ENCODE assay signal across 9 mouse cellular contexts in genomic region chr11:18957097-18957804, GRCm38 (mm10).
A peak's percentile ranks its signal among the peaks of the same experiment; 100 is the strongest.
DNase-seq lines count a peak whose midpoint lies in the region; ATAC-seq and TF ChIP-seq lines count a peak whose summit lies in the region.
"Had no signal": no experiment of that assay in that cellular context is flagged by ENCODE, and none has a peak within 500 bp of the region (broad histone marks: within the 10 kb centered on the region; RNA-seq: fewer than 3 reads in every experiment).

No protein-coding gene starts in this region.

- no peaks in the 10 kb centered on the region for H3K9me3 ChIP-seq in ES-E14 (ENCODE audit: control insufficient read depth, insufficient read depth, low read depth, low read length)
- H3K9me3 ChIP-seq in heart, embryonic 15.5 days (replicated peaks): no peaks in the 10 kb centered on the region
- no peaks in the 10 kb centered on the region for H3K9me3 ChIP-seq in liver, postnatal 0 days (ENCODE audit: low read length)

- no peaks in the 10 kb centered on the region for H3K36me3 ChIP-seq in ES-E14 (ENCODE audit: control insufficient read depth, insufficient read depth, low read length, poor library complexity, severe bottlenecking)
- H3K36me3 ChIP-seq in heart, embryonic 15.5 days: no peaks in the 10 kb centered on the region
- H3K36me3 ChIP-seq in liver, postnatal 0 days (replicated peaks; ENCODE audit: insufficient read depth, low read length): no peaks in the 10 kb centered on the region

- peak overlapping the region; percentile 66 for H3K27ac ChIP-seq in ES-E14 (ENCODE audit: insufficient read depth, low read depth, low read length, poor library complexity, severe bottlenecking)
- peak overlapping the region; percentile 82 for H3K27ac ChIP-seq in heart, embryonic 15.5 days
- H3K27ac ChIP-seq in liver, postnatal 0 days (ENCODE audit: low read depth): no peak overlapping the region
- H3K27ac ChIP-seq: macrophage had no signal

- intact Hi-C loops in heart, postnatal 14 days (cut with DNase I): loop anchor here (5.0 kb wide), 2 partner anchors 55 to 80 kb away; no protein-coding TSS in a partner anchor

- in situ Hi-C loops in ES-E14 (cut with MboI; ENCODE audit: low sequenced_read_pairs in 2 of 2, unreplicated experiment in 2 of 2): no loop called here

- 10% methylated on average over 12 of the region's 12 CpGs for WGBS in heart, embryonic 15.5 days
- WGBS in liver, postnatal 0 days (ENCODE audit: insufficient replicate concordance): 25% methylated on average over 12 of the region's 12 CpGs

- H3K4me2 ChIP-seq in heart, embryonic 15.5 days: peak overlapping the region; percentile 51
- peak overlapping the region; percentile 35 for H3K4me2 ChIP-seq in liver, postnatal 0 days (ENCODE audit: low read depth, low read length)

- peak overlapping the region in 1 of 2 experiments; percentile 38; a peak in 1 of 4 replicates for H3K4me3 ChIP-seq in ES-E14 (ENCODE audit: insufficient read depth in 1 of 2, low read depth in 1 of 2, low read length in 2 of 2, poor library complexity in 1 of 2, severe bottlenecking in 1 of 2)
- peak overlapping the region; percentile 24 for H3K4me3 ChIP-seq in heart, embryonic 15.5 days
- no peak overlapping the region for H3K4me3 ChIP-seq in liver, postnatal 0 days (ENCODE audit: low read depth, low read length)

- H3K4me1 ChIP-seq in ES-E14 (ENCODE audit: control insufficient read depth in 2 of 2, insufficient read depth in 2 of 2, low read length in 2 of 2, poor library complexity in 1 of 2): peaks cover 6 to 10% of the 10 kb centered on the region in 2 experiments; a peak in 3 of 4 replicates
- H3K4me1 ChIP-seq in heart, embryonic 15.5 days (replicated peaks): peaks cover 60% of the 10 kb centered on the region
- peaks cover 13% of the 10 kb centered on the region; the same call in 1 of the 2 replicates for H3K4me1 ChIP-seq in liver, postnatal 0 days (ENCODE audit: insufficient read depth)

- ATAC-seq in heart, embryonic 15.5 days (replicated peaks; ENCODE audit: insufficient number of reproducible peaks, insufficient read depth, low FRiP score, low read depth): 0 out of 2 replicates have a peak, but pooled peaks have one; percentile 15
- ATAC-seq in liver, postnatal 0 days: no peak

- no peak overlapping the region; the same call in 1 of the 2 replicates for H3K9ac ChIP-seq in ES-E14 (ENCODE audit: insufficient read depth, low read depth, low read length, poor library complexity, severe bottlenecking)
- H3K9ac ChIP-seq in heart, embryonic 15.5 days: no peak overlapping the region
- H3K9ac ChIP-seq in liver, postnatal 0 days (replicated peaks): no peak overlapping the region

- no peaks in the 10 kb centered on the region for H3K27me3 ChIP-seq in heart, embryonic 15.5 days
- H3K27me3 ChIP-seq in liver, postnatal 0 days (ENCODE audit: insufficient read depth, low read length): no peaks in the 10 kb centered on the region

- no peak for TF ChIP-seq CTCF in liver, postnatal 0 days (IDR thresholded peaks at IDR 0.05; ENCODE audit: low read depth)

- TF ChIP-seq EP300 in liver, postnatal 0 days (IDR thresholded peaks at IDR 0.05; ENCODE audit: low read depth): no peak

- peak; percentile 39 for DNase-seq in heart, adult 18-20 months
- no peak for DNase-seq in heart, postnatal 14 days
- peak; percentile 53 for DNase-seq in ES-E14 (ENCODE audit: low read depth, low spot score)
- no peak for DNase-seq in liver, postnatal 0 days
- no peak for DNase-seq in layer of hippocampus, adult 18-20 months (ENCODE audit: low spot score in 2 of 2)
- no peak for DNase-seq in urinary bladder, adult 18-20 months (ENCODE audit: low spot score in 2 of 2)
- no peak for DNase-seq in embryo, embryonic 9.5 days (ENCODE audit: extremely low spot score)

TF ChIP-seq in ES-E14, 5 proteins besides CTCF, POLR2A, EP300 and RAD21:
- TF ChIP-seq ZC3H11A (IDR thresholded peaks at IDR 0.05; ENCODE audit: borderline replicate concordance, low read depth, low read length): no peak
- no peak for TF ChIP-seq MAFK (IDR thresholded peaks at IDR 0.05; ENCODE audit: insufficient read depth, low read depth, low read length)
- no peak for TF ChIP-seq CHD2 (IDR thresholded peaks at IDR 0.05; ENCODE audit: low read depth, low read length)
- TF ChIP-seq HCFC1 (IDR thresholded peaks at IDR 0.05; ENCODE audit: borderline replicate concordance, insufficient read depth, low read length): no peak
- TF ChIP-seq ZNF384 (IDR thresholded peaks at IDR 0.05; ENCODE audit: low read depth, low read length): no peak

Comparison
In these comparisons a context has a peak if more than half of its experiments do, and no peak if none do; other contexts are left out.
1. DNase-seq: peak in heart, adult 18-20 months (2 of 2) and ES-E14 (single experiment); none in heart, postnatal 14 days (0 of 2), liver, postnatal 0 days (single experiment), layer of hippocampus, adult 18-20 months (0 of 2), urinary bladder, adult 18-20 months (0 of 2) and embryo, embryonic 9.5 days (single experiment).